Mouse (Mus musculus): Measurements from ENCODE around the gene Rab11b. TPM values are rescaled to one million over a fixed set of nuclear protein-coding genes. Genes with fewer than 3 reads are reported as not detected.
"Not testable (repeated sequence)": the region's sequence is repeated elsewhere in the genome, so short reads cannot be mapped to it uniquely, and the experiment has no call there.

The Rab11b gene
- polyA plus RNA-seq, 1 experiment from 2014 or later = 547 TPM

- H3K4me1 ChIP-seq (replicated peaks) = peaks cover 46% of the 10 kb centered on the region
- peak overlapping the region; percentile 99 for H3K9ac ChIP-seq (replicated peaks)
- ATAC-seq = peak; percentile 79
- peak overlapping the region; percentile 80 for H3K4me3 ChIP-seq (replicated peaks)
- peak overlapping the region; percentile 90 for H3K4me2 ChIP-seq (replicated peaks)
- no peaks in the 10 kb centered on the region for H3K27me3 ChIP-seq
- H3K9me3 ChIP-seq = no peaks in the 10 kb centered on the region
- H3K36me3 ChIP-seq = peaks cover 9% of the 10 kb centered on the region; the same call in 1 of the 2 replicates
- H3K27ac ChIP-seq = peak overlapping the region; percentile 99
- WGBS = 0% methylated on average over 37 of the region's 38 CpGs
These were observed 519 bp downstream of the Rab11b start for GRCm38 (mm10) chr17:33759767-33760254.

GRCm38 (mm10) chr17:33757231-33757630 lies 3.1 kb downstream of the Rab11b start:
- Histone ChIP-seq H3K9me3 (no peaks in the 10 kb centered on the region), H3K27me3 (no peaks in the 10 kb centered on the region), H3K36me3 (peaks cover 9% of the 10 kb centered on the region; the same call in 1 of the 2 replicates), H3K4me1 (replicated peaks) (peaks cover 62% of the 10 kb centered on the region), H3K27ac (0 out of 2 replicates have a peak overlapping the region, but pooled peaks have one; percentile 7), H3K4me2 (replicated peaks) (peak overlapping the region; percentile 22), H3K4me3 (replicated peaks) (no peak overlapping the region), H3K9ac (replicated peaks) (0 out of 2 replicates have a peak overlapping the region, but pooled peaks have one; percentile 37)
- no peak for ATAC-seq
- WGBS = 77% methylated on average over 4 of the region's 4 CpGs

- 88% methylated on average over 3 of the region's 3 CpGs for WGBS
- no peak overlapping the region for H3K27ac ChIP-seq
- no peak for ATAC-seq
- peaks cover 10% of the 10 kb centered on the region for H3K36me3 ChIP-seq
- H3K4me2 ChIP-seq (replicated peaks) = no peak overlapping the region
- no peak overlapping the region for H3K4me3 ChIP-seq (replicated peaks)
- H3K9me3 ChIP-seq = no peaks in the 10 kb centered on the region
- peaks cover 65% of the 10 kb centered on the region for H3K4me1 ChIP-seq (replicated peaks)
- H3K27me3 ChIP-seq = no peaks in the 10 kb centered on the region
- peak overlapping the region; percentile 37 for H3K9ac ChIP-seq (replicated peaks)
These were observed 4.1 kb downstream of the Rab11b start for GRCm38 (mm10) chr17:33756108-33756790.

- no peaks in the 10 kb centered on the region for H3K27me3 ChIP-seq
- no peaks in the 10 kb centered on the region for H3K9me3 ChIP-seq
- H3K27ac ChIP-seq = no peak overlapping the region
- ATAC-seq = no peak
- peaks cover 67% of the 10 kb centered on the region for H3K4me1 ChIP-seq (replicated peaks)
- H3K4me3 ChIP-seq (replicated peaks) = no peak overlapping the region
- peak overlapping the region; percentile 32 for H3K9ac ChIP-seq (replicated peaks)
- whole genome bisulfite sequencing = 76% methylated on average over 10 of the region's 10 CpGs
- H3K36me3 ChIP-seq = peaks cover 17% of the 10 kb centered on the region
- H3K4me2 ChIP-seq (replicated peaks) = 0 out of 2 replicates have a peak overlapping the region, but pooled peaks have one; percentile 2
These were observed 4.8 kb downstream of the Rab11b start for GRCm38 (mm10) chr17:33755418-33756107.

GRCm38 (mm10) chr17:33754656-33755055 lies 5.7 kb downstream of the Rab11b start:
- WGBS = 72% methylated on average over 1 of the region's 1 CpGs
- no peak overlapping the region for H3K27ac ChIP-seq

GRCm38 (mm10) chr17:33752297-33752696 lies 8.0 kb downstream of the Rab11b start:
- WGBS = 98% methylated on average over 2 of the region's 2 CpGs
- no peak overlapping the region for H3K4me2 ChIP-seq (replicated peaks)
- no peaks in the 10 kb centered on the region for H3K27me3 ChIP-seq
- no peak overlapping the region for H3K4me3 ChIP-seq (replicated peaks)
- peaks cover 47% of the 10 kb centered on the region for H3K36me3 ChIP-seq
- H3K9me3 ChIP-seq = no peaks in the 10 kb centered on the region
- no peak for ATAC-seq
- H3K9ac ChIP-seq (replicated peaks) = no peak overlapping the region
- H3K27ac ChIP-seq = no peak overlapping the region
- peaks cover 44% of the 10 kb centered on the region for H3K4me1 ChIP-seq (replicated peaks)

More at GRCm38 (mm10) chr17:33754656-33755055, 5.7 kb downstream of the Rab11b start:
- no peak overlapping the region for H3K9ac ChIP-seq (replicated peaks)
- no peaks in the 10 kb centered on the region for H3K27me3 ChIP-seq
- no peak overlapping the region for H3K4me2 ChIP-seq (replicated peaks)
- H3K36me3 ChIP-seq = peaks cover 26% of the 10 kb centered on the region
- H3K4me3 ChIP-seq (replicated peaks) = no peak overlapping the region
- peaks cover 67% of the 10 kb centered on the region for H3K4me1 ChIP-seq (replicated peaks)
- H3K9me3 ChIP-seq = no peaks in the 10 kb centered on the region
- ATAC-seq = no peak

GRCm38 (mm10) chr17:33751181-33751580 lies 9.1 kb downstream of the Rab11b start:
- Histone ChIP-seq H3K4me3 (replicated peaks) (no peak overlapping the region), H3K27ac (no peak overlapping the region), H3K36me3 (peaks cover 45% of the 10 kb centered on the region), H3K9ac (replicated peaks) (no peak overlapping the region), H3K4me2 (replicated peaks) (no peak overlapping the region), H3K27me3 (no peaks in the 10 kb centered on the region), H3K4me1 (replicated peaks) (peaks cover 33% of the 10 kb centered on the region), H3K9me3 (no peaks in the 10 kb centered on the region)
- no peak for ATAC-seq

GRCm38 (mm10) chr17:33749451-33749850 lies 10.9 kb downstream of the Rab11b start:
- no peak overlapping the region for H3K27ac ChIP-seq
- H3K9ac ChIP-seq (replicated peaks) = no peak overlapping the region
- peaks cover 58% of the 10 kb centered on the region for H3K36me3 ChIP-seq
- no peaks in the 10 kb centered on the region for H3K9me3 ChIP-seq
- 97% methylated on average over 5 of the region's 5 CpGs for WGBS
- H3K4me2 ChIP-seq (replicated peaks) = no peak overlapping the region
- no peaks in the 10 kb centered on the region for H3K27me3 ChIP-seq
- peaks cover 17% of the 10 kb centered on the region for H3K4me1 ChIP-seq (replicated peaks)
- H3K4me3 ChIP-seq (replicated peaks) = no peak overlapping the region
- ATAC-seq = no peak

- H3K9me3 ChIP-seq = no peaks in the 10 kb centered on the region
- no peak for ATAC-seq
- H3K4me3 ChIP-seq (replicated peaks) = no peak overlapping the region
- no peak overlapping the region for H3K27ac ChIP-seq
- peaks cover 54% of the 10 kb centered on the region for H3K36me3 ChIP-seq
- no peak overlapping the region for H3K4me2 ChIP-seq (replicated peaks)
- H3K4me1 ChIP-seq (replicated peaks) = no peaks in the 10 kb centered on the region
- H3K9ac ChIP-seq (replicated peaks) = no peak overlapping the region
- WGBS = 80% methylated on average over 2 of the region's 2 CpGs
- H3K27me3 ChIP-seq = no peaks in the 10 kb centered on the region
These were observed 14.3 kb downstream of the Rab11b start for GRCm38 (mm10) chr17:33746011-33746410.

GRCm38 (mm10) chr17:33744686-33745384 lies 15.5 kb downstream of the Rab11b start:
- Histone ChIP-seq H3K9ac (replicated peaks) (no peak overlapping the region), H3K27ac (no peak overlapping the region), H3K4me2 (replicated peaks) (no peak overlapping the region), H3K4me3 (replicated peaks) (no peak overlapping the region), H3K27me3 (no peaks in the 10 kb centered on the region), H3K36me3 (peaks cover 42% of the 10 kb centered on the region), H3K4me1 (replicated peaks) (no peaks in the 10 kb centered on the region), H3K9me3 (no peaks in the 10 kb centered on the region)
- ATAC-seq = no peak
- WGBS = 92% methylated on average over 5 of the region's 5 CpGs

- 100% methylated on average over 1 of the region's 1 CpGs for WGBS
These were observed 17.9 kb downstream of the Rab11b start for GRCm38 (mm10) chr17:33742420-33742819.

GRCm38 (mm10) chr17:33733526-33733925 lies 26.8 kb downstream of the Rab11b start:
- 88% methylated on average over 10 of the region's 10 CpGs for WGBS
- not testable (repeated sequence) for H3K9me3 ChIP-seq; H3K4me3 ChIP-seq (replicated peaks); H3K27ac ChIP-seq; H3K36me3 ChIP-seq; H3K9ac ChIP-seq (replicated peaks); H3K4me1 ChIP-seq (replicated peaks); H3K27me3 ChIP-seq; H3K4me2 ChIP-seq (replicated peaks); ATAC-seq

More at GRCm38 (mm10) chr17:33742420-33742819, 17.9 kb downstream of the Rab11b start:
- Histone ChIP-seq H3K4me1 (replicated peaks) (no peaks in the 10 kb centered on the region), H3K9ac (replicated peaks) (no peak overlapping the region), H3K36me3 (peaks cover 19% of the 10 kb centered on the region), H3K27me3 (no peaks in the 10 kb centered on the region), H3K4me2 (replicated peaks) (no peak overlapping the region), H3K27ac (no peak overlapping the region), H3K4me3 (replicated peaks) (no peak overlapping the region), H3K9me3 (no peaks in the 10 kb centered on the region)
- no peak for ATAC-seq

Measured in midbrain, embryonic 13.5 days (tissue).